Mouse (Mus musculus) testis, adult 2 months (tissue): Measurements from ENCODE around the gene Fam213a.

Source experiments
- CTCF ChIP-seq: fragments of 200-500 bp; IDR thresholded peaks from 2 replicates; pipeline ENCODE4 v1.5.1; 2012; ENCODE audit warnings: low read depth, mild to moderate bottlenecking, inconsistent platforms, low read length, moderate library complexity; ENCODE audit not compliant: control insufficient read depth, insufficient read depth, insufficient replicate concordance
- POLR2A ChIP-seq: fragments of 200-500 bp; IDR thresholded peaks from 2 replicates; pipeline ENCODE4 v1.6.1; 2012; ENCODE audit warnings: low read depth, mild to moderate bottlenecking, inconsistent platforms, low read length, moderate library complexity; ENCODE audit not compliant: control insufficient read depth

GRCm38 (mm10) chr14:40962365-40963290 is 51.0 kb downstream of the Fam213a start:
- no peak for TF ChIP-seq CTCF
- TF ChIP-seq POLR2A = no peak
